Mouse (Mus musculus) heart, postnatal 0 days (tissue): ENCODE results near the gene Dppa3.

Experiments used
- CTCF ChIP-seq: IDR thresholded peaks from 2 replicates; pipeline ENCODE4 v1.5.1; 2016; ENCODE audit warnings: antibody characterized with exemption, control low read depth, low read depth
- EP300 ChIP-seq: IDR thresholded peaks from 2 replicates; pipeline ENCODE4 v1.6.1; 2016; ENCODE audit warnings: antibody characterized with exemption, low read depth

DNA sequence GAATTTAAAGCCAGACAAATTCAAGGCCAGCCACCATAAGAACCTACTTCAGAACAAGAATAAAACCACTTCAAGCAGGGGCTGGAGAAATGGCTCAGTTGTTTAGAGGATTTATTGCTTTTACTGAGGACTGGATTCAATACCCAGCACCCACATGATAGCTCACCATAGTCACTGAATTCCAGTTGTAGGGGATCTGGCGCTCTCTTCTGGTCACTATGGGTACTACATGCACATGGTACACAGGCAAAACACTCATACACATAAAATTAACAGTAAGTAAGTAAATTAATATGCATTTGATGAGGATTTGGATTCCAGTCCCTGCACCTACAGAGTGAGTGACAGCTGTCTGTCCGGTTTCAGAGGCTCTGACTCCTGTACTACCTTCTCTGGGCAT is 12.2 kb upstream of the Dppa3 start:
- TF ChIP-seq CTCF: no peak
- no peak for TF ChIP-seq EP300
